Mouse (Mus musculus) kidney, postnatal 36 days (tissue): ENCODE results near the gene Dhrs1.

Experiments used
- DNase-seq, 2 experiments: peaks; one replicate each; pipeline ENCODE4 v3.0.0; 2021 to 2022; ENCODE audit warnings: mixed read lengths in 2 of 2

The Dhrs1 gene

GRCm38 (mm10) chr14:55762001-55762821, 16.7 kb upstream of the Dhrs1 start:
- DNase-seq: peak; percentile 39 to 71

- DNase-seq: no peak
These were observed 15.7 kb upstream of the Dhrs1 start, which contains the start of gene Ltb4r2 for GRCm38 (mm10) chr14:55761163-55761562. Ltb4r2 (plus strand) TSS chr14:55761428.

DNA sequence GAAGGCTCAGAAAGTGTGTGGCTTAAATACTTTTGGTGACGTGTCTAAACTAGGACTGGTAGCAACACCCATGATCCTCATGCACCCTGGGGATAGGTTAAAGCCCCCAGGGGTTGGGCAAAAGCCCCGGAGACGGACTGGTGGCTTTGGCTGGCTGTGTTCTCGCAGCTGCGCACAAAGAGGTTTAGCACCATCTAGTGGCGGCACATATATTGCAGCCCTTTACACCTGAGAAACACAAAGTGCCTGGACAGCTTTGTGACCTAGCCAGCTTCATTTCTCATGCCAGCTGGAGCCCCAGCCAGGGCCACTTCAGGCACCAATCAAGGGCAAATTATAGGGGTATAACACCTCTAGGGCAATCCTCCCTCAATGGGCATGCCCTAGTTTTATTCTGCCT, 14.7 kb upstream of the Dhrs1 start:
- peak; percentile 90 to 95 for DNase-seq

- DNase-seq: peak; percentile 77 to 88
These were observed 12.9 kb upstream of the Dhrs1 start, which contains the start of gene Cideb for GRCm38 (mm10) chr14:55758363-55758784. Cideb (minus strand) TSS chr14:55758458.

DNA sequence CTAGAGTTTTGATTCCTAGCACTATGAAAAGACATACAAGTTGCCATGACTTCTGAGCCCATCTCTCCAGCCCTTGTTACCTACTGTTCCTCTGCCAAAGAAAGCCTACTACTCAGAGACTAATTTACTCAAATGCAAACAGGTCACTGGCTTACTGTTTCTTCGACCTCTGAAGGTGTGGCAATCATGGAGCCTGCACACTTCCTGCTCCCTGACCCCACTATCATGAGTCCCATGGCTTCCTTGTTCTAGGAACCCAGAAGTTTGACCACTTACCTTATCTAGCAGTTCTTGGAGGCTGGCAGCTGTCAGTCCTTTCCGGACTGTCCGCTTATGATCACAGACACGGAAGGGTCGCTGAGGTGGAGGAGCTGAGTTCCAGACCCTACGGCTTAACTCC, 12.1 kb upstream of the Dhrs1 start:
- DNase-seq: no peak

DNA sequence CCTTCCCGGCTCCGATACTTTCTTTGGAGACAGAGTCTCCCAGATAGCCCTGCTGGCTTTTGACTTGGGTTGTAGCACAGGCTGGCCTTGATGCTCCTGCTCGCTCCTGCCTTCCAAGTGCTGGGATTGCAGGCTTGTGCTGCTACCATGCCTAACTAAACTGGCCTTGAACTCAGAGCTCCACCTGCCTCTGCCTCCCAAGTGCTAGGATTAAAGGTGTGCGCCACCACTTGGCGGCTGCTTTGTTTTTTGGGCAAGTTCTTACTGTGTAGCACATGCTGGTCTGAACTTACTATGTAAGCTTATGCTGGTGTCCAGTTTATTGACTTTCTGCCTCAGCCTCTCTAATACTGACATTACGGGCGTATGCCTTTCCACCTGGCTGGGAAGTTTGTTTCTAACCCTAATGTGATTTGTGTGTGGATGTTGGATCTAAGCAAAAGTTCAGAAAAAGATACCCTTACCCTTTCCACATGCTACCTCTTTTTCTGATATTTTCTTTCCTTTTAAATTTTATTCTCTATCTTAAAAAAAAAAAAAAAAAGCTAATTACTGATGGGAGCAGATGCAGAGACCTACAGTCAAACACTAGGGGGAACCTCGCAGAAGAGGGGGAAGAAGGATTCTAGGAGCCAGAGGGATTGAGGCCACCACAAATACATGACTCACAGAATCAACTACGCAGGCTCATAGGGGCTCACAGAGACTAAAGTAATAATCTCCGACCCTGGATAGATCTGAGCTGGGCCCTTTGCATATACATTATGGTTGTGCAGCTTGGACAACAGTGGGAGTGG, 1.8 kb upstream of the Dhrs1 start:
- no peak for DNase-seq

- DNase-seq: no peak
These were observed 359 bp upstream of the Dhrs1 start for GRCm38 (mm10) chr14:55745861-55746237.

DNA sequence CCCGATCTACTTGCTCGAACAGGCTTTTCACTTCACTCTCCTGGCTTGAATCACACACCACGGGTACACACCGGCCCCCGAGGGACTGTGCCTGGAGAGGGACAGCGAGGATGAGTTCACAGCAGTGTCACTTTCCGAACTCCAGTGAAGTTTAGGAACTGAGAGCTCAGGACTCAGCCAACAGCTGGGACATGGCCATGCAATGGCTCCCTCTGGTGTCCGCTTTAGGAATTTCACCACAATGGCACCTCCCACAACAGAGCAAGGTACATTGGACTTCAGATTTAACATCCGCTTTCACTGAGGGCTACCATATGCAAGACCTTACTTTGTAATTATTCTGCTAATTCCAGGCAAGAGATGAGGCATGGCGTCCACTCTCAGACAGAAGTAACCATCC, 1.8 kb downstream of the Dhrs1 start:
- DNase-seq: peak; percentile 87 to 94

GRCm38 (mm10) chr14:55737086-55737687, 8.3 kb downstream of the Dhrs1 start:
- peak; percentile 64 to 85 for DNase-seq

GRCm38 (mm10) chr14:55735758-55736157, 9.7 kb downstream of the Dhrs1 start:
- DNase-seq: no peak

- no peak for DNase-seq
These were observed 10.2 kb downstream of the Dhrs1 start for GRCm38 (mm10) chr14:55735334-55735733.

DNA sequence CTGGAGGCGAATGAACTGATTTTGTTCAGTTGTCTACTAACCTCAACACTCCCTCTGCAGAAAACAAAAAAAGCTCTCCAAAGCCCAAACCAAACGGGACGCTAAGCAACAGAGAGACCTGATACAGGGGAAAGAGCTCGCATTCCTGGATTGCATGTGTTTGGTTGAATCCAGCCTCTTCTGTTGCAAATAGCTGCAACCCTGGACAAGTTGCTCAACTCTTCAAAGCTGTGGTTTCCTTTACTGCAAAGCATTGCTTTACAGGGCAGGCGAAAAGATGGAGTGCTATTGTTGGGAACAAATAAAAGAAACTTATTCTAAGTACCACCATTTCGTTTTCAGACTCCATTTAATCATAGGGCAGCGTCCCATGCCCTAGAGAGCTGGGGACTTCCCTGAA, 10.6 kb downstream of the Dhrs1 start:
- DNase-seq: no peak

GRCm38 (mm10) chr14:55733889-55734288, 11.6 kb downstream of the Dhrs1 start:
- DNase-seq: no peak

DNA sequence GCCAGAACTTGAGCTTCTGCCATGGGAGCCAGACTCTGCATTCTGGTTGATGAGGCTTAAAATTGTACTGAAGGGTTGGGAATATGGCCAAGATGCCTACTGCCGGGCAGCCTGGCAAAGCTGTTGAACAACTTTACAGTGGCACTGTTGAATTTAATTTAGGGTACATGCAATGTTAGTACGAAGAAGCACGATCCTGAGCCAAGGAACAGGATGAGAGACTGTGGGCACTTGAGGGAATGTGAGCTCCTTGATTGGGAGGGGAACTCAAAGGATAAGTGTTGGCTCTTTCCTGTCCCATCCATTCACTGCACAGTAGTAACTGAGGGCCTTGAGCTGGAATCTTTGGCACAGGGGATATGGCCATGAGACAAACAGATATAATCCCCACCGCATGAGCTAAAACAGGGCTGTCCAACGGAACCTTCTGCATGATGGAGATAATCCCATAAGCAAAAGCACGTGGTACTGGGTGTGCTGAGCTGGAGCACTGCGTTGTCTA, 14.9 kb downstream of the Dhrs1 start:
- no peak for DNase-seq

DNA sequence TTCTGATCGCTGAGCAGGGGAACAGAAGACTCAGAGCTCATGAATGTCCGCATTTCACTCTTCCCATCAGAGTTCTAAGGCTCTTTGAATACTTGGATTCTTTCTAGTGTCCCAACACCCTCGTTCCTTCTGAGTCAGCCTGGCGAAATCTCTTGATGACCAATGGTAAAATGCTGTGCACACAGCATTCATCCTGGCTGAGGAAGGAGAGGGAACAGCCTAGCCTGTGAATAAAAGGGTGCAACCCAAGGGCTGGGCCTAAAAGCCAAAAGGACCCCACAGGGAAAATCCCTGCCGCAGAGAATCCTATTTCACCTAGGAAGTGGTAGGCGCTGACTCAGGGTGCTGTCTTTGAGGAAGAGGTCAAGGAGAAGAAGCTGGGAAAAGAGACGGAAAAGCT, 15.4 kb downstream of the Dhrs1 start:
- no peak for DNase-seq

GRCm38 (mm10) chr14:55727889-55728685, 17.4 kb downstream of the Dhrs1 start:
- DNase-seq: no peak

DNA sequence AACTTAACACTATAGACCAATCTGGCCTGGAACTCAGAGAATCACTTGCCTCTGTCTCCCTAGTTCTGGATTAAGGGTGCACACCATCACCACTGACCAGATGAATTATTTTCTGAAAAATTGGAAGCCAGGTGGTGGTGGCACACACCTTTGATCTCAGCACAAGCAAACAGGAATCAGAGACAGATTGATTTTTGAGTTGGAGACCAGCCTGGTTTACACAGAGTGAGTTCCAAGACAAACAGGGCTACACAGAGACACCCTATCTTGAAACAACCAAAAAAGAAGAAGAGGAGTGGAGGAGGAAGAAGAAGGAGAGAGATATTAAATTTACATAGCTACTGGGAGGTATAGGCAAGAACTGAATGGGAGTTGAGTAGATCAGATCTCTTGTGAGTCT, 19.2 kb downstream of the Dhrs1 start:
- no peak for DNase-seq

DNA sequence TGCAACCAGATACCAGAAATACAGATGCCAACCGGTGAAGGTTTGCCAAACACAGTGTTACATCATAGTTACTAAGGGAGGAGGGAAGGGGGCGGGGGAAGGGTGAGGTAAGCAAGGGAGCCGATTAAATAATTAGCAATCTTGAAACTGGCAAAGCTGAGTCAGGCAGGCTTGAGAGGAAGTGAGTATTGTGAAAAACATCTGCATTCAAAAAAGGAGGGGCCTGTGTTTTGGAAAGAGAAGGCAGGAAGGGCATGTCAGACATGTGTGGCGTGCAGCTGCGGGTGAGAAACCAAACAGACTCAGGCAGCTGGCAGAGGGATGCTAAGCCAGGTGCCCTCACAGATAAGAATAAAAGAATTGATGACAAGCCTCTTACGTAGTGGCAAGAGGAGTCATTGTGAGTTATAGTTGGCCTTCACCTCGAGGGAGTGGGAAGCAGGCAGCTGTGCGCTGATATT, 21.0 kb downstream of the Dhrs1 start:
- peak; percentile 68 to 73 for DNase-seq

- DNase-seq: no peak
These were observed 22.1 kb downstream of the Dhrs1 start for GRCm38 (mm10) chr14:55723433-55723832.

GRCm38 (mm10) chr14:55722438-55722945, 23.0 kb downstream of the Dhrs1 start:
- no peak for DNase-seq

DNA sequence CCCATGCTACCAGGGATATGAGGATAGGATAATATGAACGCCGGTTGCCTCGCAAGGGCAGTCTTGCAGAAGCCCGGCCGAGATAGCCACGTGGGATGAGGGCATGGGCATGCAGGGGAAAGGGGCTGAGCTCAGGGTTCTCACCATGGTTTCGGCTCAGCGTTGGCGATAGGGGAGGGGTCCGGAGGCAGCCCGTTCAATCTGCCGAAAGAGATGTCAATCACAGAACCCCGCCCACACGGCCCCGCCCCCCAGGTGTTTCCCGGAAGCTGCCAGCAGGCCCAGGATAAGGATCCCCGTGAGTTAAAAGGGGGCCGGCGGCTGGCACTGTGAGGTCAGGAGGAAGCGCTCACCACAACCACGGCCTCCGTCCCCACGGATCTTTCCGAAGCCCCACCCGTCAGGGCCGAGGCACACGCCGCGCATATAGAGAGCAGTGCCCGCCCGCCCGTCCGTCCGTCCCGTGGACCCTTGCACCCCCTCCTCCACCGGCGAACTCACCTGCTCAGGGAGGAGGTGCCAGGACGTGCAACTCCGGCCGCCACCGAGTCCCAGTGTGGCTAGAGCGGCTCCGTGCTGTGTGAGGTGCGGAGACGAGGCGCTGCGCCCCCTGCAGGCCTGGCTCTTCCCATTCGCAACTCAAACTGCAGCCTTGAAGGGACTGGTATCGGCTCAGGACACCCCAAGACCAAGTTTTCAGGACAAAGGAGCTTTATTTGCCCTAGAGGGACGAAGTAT, 23.6 kb downstream of the Dhrs1 start, which contains the start of gene Rabggta:
Rabggta (minus strand) TSS at position 564 of the 738 bp plus-strand sequence.
- DNase-seq: peak; percentile 96 to 98
